Mouse (Mus musculus) CD4-positive naive resting alpha-beta T cell, adult 57 days (primary cell): ENCODE measurements around the gene Il25. TPM values are rescaled to one million over a fixed set of nuclear protein-coding genes. Genes with fewer than 3 reads are reported as not detected.

Experiments
- total RNA-seq: library from RNA; stranded (reverse); gene quantifications from one replicate; pipeline ENCODE4 v1.2.4, GENCODE M21; 2023

Il25 gene
- not detected for total RNA-seq

DNA sequence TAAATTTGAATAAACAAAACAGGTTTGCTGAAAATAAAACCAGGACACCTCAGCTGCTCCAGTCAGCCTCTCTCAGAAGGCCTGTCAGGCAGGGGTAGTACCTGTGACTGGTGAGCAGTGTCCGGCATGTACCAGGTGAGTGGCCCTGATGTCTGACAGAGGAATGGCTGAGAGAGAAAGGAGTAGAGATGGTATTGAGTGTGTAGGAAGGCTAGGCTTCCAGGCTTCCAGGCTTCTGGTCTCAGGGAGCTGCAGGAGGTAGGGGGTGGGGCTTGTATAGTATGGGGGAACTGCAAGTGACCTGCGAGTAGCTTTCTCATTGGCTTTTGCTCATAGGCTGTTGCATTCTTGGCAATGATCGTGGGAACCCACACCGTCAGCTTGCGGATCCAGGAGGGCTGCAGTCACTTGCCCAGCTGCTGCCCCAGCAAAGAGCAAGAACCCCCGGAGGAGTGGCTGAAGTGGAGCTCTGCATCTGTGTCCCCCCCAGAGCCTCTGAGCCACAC lies at the start of gene Il25:
Gene Il25 (plus strand): TSS at position 51 of the 506 bp plus-strand sequence.

DNA sequence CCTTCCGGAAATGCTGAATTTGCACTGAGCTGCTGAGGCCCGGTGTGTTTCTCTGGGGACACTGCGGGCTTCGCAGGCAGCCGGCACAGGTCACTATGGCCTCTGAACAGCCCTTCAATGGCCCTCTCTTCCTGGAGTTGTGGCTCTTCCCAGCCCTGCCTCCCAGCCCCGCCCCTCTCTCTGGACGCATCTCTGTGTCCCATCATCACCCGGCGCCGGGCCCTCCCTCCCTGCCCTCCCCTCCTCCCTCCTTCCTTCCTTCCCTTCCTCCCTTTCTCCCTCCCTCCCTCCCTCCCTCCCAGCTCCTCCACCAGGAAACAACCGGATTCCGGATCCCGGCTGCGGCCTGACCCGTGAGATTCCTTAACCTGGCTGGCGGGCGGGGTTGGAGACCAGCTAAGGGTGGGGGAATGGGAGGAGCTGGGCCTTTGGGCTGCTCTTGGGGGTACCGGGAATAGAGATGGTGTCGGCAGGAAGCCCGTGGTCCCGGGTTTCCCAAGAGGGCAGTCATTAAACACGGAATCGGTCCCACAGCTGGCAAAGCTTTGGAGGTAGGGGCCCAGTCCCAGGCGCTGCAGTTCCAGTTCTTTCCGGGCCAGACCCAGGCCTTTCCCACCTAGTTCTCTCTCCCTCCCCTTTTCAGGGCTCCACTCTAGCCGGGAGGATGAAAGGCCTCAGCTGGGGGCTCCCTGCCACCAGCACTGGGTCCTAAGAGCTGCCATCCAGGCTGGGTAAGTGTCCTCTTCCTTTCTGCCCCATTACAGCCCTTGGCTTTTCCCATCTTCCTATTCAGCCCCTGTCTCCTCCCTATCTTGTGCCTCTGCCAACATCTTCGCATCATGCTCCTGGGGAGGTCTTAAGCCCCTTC lies 49.1 kb upstream of the Il25 start, which contains the start of the genes Bcl2l2 and Gm20521:
Gene Bcl2l2 (plus strand): TSS at position 224 of the 868 bp plus-strand sequence.
Gene Gm20521 (plus strand): TSS at position 288 of the 868 bp plus-strand sequence.

GRCm38 (mm10) chr14:54892200-54892599 lies 40.3 kb upstream of the Il25 start, which contains the start of gene Pabpn1:
Gene Pabpn1, plus strand, starts transcription at chr14:54892500.

GRCm38 (mm10) chr14:54912886-54913285 lies 19.6 kb upstream of the Il25 start, which contains the start of gene Slc22a17:
Gene Slc22a17, minus strand, starts transcription at chr14:54913132.

GRCm38 (mm10) chr14:54925349-54926342 lies 6.8 kb upstream of the Il25 start, which contains the start of gene Efs:
Gene Efs, minus strand, starts transcription at chr14:54926126.

GRCm38 (mm10) chr14:54935904-54936830 lies 3.7 kb downstream of the Il25 start, which contains the start of gene Cmtm5:
Gene Cmtm5, plus strand, starts transcription at chr14:54936261.

GRCm38 (mm10) chr14:54966320-54966977 lies 34.0 kb downstream of the Il25 start, which contains the start of gene Myh6:
Gene Myh6, minus strand, starts transcription at chr14:54966927.

GRCm38 (mm10) chr14:54976633-54977032 lies 44.1 kb downstream of the Il25 start, which contains the start of gene Gm17428:
Gene Gm17428, plus strand, starts transcription at chr14:54976933.

Other genes starting within 250 kb of the Il25 start
- gene 1700123O20Rik, start 246.5 kb upstream of the Il25 start, total RNA-seq, result 30.0 TPM
- gene Acin1, start 245.8 kb upstream of the Il25 start, total RNA-seq, result 585 TPM
- not detected for gene Gm29776, start 233.9 kb upstream of the Il25 start, total RNA-seq
- not detected for gene Cebpe, start 220.5 kb upstream of the Il25 start, total RNA-seq
- 0.86 TPM for gene Slc7a8, start 150.7 kb upstream of the Il25 start, total RNA-seq
- gene Rnf212b, start 118.6 kb upstream of the Il25 start, total RNA-seq, result not detected
- 10.6 TPM for gene Homez, start 61.7 kb upstream of the Il25 start, total RNA-seq
- gene Ppp1r3e, start 55.1 kb upstream of the Il25 start, total RNA-seq, result 10.2 TPM
- gene Bcl2l2, start 49.3 kb upstream of the Il25 start, total RNA-seq, result 3.5 TPM
- not detected for gene Gm20521, start 49.3 kb upstream of the Il25 start, total RNA-seq
- gene Pabpn1, start 40.2 kb upstream of the Il25 start, total RNA-seq, result 273 TPM
- gene Slc22a17, start 19.6 kb upstream of the Il25 start, total RNA-seq, result 2.3 TPM
- not detected for gene Efs, start 6.6 kb upstream of the Il25 start, total RNA-seq
- not detected for gene Cmtm5, start 3.6 kb downstream of the Il25 start, total RNA-seq
- not detected for gene Myh6, start 34.2 kb downstream of the Il25 start, total RNA-seq
- not detected for gene Gm17428, start 44.2 kb downstream of the Il25 start, total RNA-seq
- not detected for gene Myh7, start 61.9 kb downstream of the Il25 start, total RNA-seq
- gene Ngdn, start 82.8 kb downstream of the Il25 start, total RNA-seq, result 82.5 TPM
- 24.8 TPM for gene Zfhx2, start 159.6 kb downstream of the Il25 start, total RNA-seq
- 5.9 TPM for gene Thtpa, start 162.1 kb downstream of the Il25 start, total RNA-seq
- 123 TPM for gene Ap1g2, start 173.9 kb downstream of the Il25 start, total RNA-seq
- gene Jph4, start 184.2 kb downstream of the Il25 start, total RNA-seq, result not detected